Mouse (Mus musculus): Measurements from ENCODE around the gene Fgfr2.

The Fgfr2 gene

DNA sequence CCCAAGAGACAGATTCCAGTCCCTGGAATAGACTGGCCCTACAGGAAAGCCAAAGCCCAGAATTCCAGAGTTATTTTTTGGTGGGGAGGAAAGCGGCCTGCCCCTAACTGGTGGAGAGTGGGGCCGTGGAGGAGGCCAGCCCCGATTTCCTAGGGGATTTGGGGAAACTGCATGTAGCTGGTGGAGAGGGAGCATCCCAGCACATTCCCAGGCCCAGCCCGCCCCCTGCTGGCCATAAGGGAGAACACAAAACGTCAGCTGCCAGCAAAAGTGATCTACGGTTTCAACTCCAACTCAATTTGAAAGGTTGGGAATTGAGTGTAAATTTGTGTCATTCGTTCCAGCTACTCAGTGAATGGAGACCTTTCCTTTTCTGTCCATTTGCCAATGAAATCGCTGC is 909.7 kb downstream of the Fgfr2 start:
- DNase-seq (ENCODE audit: low spot score): no peak

DNA sequence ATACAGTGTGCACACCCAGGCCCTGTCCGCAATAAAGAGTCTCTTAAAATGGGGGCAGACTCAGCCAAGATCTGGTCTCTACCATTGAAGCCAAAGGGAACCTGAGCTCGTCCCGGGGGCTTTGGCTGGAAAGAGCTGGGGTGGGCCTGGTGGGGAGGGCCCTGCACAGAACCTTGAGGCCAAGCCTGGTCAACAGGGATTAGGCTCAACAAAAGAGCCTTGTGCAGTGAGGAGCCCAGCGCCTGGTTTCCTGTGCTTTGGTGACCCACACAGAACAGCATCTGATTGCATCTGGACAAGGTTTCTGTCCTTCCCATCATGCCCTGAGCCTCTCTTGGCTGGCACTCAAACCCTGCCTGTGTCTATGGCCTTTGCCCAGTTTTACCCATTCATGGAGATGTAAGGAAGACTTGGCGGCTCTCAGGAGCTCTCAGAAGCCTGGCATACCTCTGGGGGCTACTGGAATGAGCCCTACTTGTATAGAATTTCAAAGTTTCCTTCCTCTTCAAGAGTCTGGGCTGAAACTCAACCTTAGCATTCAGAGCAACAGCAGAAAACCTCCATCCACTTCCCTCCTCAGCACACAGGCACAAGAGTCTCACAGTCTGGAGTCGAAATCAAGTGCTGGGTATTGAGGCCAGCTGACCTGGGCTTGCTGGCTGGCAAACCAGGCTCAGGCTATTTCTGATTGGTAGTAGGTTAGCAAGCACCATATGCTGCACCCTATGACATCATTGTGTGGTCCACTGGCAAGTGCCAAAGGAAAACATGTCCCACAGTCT is 911.0 kb downstream of the Fgfr2 start:
- no peak for DNase-seq (ENCODE audit: low spot score)

DNA sequence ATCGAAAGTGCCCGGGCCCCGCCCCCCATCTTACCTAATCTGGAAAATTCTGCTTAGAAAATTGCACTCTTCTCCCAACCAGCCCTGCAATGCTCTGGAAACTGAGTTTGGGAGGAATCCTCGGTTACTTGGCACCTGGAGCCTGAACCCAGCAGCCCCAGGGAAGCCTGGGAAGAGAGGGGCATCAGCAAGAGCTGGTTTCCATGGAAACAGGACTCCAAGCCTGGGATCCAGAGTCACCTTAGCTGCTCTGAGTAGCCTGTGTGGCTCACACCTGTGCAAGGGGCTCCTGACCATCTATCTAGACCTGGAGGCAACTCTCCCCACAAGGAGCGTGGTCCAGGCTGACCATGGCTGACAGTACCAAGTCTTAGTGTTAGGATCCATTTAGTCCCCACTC is 912.5 kb downstream of the Fgfr2 start:
- no peak for DNase-seq (ENCODE audit: low spot score)

DNA sequence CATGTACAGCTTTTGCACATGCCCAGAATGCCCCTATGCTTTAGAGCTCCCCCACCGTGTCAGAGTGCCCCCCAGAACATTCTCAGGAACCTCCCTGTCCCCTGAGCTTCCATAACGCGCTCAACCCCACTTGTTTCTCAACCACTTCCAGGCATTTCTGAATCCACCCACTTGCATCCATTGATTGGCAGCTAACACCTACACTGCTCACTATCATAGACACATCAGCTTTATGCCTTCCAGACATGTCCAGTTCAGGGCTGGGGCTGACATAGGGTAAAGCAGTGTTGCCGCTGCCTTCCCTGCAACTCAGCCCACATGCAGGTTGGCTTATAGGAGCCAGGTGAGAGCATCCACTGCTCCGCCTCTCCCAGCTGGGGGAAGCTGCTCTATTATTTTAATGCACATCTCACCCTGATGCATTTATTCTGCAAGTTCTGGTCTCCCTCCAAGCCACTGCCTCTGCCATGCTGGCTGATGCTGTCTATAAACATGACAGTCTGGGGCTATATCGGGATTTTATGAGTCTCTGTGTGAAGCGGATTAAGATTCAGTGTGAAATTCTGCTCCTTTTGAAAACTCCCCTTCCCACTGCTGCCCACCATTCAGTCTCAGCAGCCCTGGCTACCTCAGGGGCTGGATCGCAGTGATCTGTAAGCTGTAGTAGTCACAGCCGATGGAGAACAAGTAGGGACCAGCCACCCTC is 914.1 kb downstream of the Fgfr2 start:
- DNase-seq (ENCODE audit: low spot score): no peak

DNA sequence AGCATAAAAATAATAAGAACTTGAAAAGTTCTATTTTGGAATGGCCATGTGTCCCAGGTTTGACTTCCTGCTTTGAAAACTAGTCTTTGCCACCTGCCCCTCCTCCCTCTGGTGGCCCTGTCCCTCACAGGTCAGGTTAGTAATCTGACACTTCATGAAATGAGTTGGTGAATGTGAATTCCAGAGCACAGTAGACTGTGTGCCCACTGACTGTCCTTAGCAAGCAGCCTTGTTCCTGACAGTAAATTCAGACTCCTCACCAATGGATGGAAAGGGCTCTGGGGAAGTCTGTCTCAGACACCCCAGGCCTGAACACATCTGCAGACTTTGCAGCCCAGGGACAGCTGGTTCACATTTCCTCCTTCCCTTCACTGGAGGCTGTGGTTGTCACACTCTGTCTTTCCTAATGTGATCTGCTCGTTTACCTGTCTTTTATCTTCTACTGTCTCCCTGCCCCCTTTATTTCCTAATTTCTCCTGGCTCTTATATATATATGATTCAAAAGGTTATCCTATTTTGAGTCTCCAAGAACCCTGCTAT is 919.0 kb downstream of the Fgfr2 start:
- DNase-seq (ENCODE audit: low spot score): no peak

DNA sequence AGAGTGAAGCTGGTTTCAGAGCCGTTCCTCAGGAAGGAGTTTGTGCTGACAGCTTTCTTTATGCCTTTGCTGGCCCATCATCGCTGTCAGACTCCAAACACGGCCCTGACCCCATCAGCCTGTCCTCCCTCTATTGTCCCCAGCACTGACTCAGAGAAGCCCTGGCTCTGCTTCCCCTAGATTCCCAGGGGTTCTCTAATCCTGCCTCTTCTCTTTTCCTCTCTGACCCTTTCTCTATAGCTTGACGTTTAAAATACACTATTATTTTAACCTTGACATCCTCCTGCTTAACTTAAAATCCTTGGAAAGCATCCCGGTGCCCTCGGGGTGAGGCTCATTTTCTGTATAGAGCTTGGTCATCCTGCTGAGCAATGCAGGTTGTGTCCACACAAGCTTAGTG is 923.5 kb downstream of the Fgfr2 start:
- DNase-seq (ENCODE audit: low spot score): no peak

DNA sequence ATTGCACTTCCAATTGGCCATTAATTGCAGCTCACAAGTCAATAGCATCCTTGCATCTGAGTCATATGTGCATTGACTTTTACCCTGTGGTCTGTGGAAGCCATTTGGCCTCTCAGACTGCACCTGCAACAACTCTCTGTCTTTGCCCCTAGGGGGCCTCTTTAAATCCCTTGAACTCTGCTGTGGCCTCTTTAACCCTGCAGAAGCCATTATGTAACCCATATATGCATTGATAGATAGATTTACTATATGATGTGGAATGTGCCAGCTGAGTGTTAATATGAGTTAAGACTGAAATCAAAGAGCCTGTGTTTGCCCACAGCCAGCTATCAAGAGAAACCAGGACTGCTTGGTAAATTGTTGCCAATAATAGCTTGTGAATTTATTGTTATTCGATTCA is 924.3 kb downstream of the Fgfr2 start:
- DNase-seq (ENCODE audit: low spot score): no peak

DNA sequence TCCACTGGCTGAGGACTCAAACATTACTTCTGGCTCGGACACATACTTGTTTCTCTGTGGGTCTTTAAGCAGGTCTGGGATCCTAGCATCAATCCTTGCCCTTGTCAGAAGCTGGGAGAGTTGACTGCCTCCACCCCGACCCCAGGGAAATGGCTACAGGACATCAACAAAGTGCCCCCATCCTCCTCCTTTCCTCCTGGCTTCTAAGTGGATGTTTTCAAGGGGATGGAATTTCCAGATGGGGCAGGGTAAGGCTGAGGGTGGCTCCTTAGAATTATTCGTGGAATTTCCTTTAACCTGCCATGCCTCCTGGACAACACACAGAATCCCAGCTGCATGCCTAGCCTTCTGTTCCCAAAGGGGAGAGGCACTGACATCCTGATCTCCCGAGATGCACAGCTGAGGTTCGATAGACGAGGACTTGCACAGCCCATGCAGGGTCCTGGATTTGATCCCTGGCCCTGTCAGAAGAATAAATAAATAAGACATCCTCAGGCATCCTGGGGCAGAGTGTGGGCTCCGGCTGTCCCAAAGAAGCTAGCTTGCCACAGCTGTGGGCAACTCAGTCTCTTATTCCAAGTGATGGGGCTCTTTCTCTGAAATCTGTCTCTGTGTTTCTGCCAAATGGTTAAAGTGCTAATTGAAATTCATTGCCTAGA is 925.2 kb downstream of the Fgfr2 start:
- DNase-seq (ENCODE audit: low spot score): no peak

DNA sequence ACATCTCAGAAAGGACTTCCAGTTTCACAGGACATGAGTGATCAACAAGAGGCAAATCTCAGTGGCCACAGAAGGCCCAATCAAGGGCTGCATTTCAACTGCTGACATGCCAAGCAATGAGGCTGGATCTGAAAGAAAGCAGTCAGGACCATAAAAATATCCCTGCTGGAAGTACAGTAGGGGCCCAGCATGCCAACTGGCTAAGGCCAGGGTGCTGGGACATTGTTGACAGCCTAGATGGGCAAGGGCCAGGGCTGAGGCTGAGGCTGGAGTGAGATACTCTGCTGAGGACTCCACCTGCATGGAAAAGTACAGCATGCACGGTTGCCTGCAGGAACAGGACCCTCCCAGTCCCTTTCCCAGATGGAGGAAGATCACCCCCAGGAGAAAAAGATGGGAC is 926.6 kb downstream of the Fgfr2 start:
- DNase-seq (ENCODE audit: low spot score): no peak

DNA sequence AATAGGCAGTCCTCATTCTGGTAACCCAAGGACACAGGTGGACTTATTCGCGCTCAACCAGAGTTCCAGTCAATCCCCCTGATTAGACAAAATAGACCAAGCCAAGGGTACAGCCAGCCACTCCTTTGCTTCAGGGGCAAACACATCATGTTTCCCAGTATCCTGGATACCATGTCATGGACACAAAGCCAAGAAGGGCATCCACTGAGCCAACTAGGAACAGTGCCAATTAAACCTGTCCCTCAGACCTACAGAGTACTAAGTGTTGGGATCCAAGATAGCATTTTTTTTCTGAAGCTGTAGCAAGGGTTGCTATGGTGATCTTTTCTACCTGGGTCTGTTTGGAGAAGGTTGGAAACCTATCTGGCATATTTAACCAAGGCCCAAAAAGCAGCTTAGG is 929.5 kb downstream of the Fgfr2 start:
- no peak for DNase-seq (ENCODE audit: low spot score)

DNA sequence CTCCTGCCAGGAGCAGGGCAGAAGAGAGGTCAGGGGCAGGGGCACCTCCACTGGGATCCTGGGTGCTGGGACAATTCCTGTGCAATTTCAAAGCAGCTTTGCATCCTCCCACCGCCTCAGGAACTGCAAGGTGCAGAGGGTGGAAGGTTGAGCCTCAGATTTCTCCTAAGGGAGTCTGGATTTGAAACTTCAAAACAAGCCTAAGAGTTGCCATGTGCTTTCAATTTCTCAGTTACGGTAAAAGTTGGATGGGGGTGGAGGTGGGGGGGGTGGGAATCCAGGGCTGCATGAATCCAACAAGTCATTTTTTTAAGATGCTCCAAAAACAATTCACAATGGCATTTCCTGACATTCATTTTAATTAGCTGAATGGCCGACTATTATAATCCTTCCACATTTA is 935.7 kb downstream of the Fgfr2 start:
- no peak for DNase-seq (ENCODE audit: low spot score)

DNA sequence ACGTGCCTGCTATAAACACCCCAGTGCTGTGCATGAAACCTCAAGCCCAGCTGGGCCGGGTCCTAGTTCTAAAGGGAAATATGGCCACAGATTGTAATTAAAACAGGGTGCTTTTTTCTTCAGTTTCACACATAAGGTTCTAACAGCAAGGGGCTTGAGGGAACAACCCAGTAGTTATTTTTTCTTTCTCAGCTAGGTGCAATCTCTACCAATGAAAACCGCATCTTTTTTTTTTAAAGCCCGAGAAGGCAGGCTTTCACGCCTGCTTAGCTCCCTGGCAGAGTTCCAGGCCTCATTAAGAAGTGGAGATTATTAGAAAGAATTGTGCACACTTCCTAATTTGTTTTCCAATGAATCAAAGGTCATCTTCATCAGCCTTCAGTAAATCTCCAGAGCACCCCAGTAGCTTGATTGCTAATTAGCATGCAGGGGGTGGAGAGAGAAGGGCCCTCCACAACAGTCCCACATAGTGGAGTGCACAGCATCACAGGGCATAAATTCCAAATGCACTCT is 939.2 kb downstream of the Fgfr2 start:
- DNase-seq (ENCODE audit: low spot score): no peak

DNA sequence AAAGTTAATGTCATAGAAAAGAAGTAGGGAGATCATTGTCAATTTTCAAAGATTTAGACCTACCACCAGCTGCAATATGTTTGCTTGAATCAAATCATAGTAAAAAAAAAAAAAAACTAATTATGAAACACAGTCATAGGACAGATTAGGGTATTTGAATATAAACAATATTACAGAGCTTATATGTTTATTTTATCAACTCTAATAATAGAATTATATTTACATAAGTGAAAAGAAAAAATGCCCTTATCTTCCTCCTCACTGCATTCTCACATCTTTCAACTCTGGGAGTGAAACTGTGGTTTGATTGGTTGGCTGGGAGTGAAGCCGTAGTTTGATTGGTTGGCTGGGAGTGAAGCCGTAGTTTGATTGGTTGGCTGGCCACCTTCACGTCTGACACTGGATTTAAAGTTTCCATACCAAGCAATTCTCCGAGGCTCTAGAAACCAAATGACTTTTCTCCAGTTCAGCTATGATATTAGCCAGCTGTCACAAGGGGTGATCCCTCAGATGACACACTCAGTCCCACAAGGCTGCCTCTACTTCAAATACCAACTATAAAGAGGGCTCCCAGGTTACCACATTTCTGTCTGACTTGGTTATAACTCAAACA is 941.5 kb downstream of the Fgfr2 start:
- DNase-seq (ENCODE audit: low spot score): no peak

DNA sequence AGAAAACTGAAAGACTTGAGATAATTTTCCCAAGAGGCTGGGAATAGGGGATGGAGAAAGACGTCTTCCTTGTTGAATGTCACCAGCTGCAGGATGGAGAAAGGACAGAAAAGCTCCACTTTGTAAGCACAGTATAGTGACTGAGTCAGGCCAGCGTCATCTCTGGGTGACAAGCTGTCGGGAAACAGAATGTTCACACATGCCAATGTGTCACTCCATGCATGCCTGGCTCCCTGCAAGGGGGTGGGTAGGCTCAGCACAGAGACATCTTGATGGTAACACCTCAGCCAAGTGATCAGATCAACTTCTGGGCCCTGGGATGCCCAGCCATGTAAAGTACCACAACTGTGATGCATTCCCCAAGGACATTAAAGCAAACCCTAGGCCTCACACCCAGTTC is 942.1 kb downstream of the Fgfr2 start:
- no peak for DNase-seq (ENCODE audit: low spot score)

DNA sequence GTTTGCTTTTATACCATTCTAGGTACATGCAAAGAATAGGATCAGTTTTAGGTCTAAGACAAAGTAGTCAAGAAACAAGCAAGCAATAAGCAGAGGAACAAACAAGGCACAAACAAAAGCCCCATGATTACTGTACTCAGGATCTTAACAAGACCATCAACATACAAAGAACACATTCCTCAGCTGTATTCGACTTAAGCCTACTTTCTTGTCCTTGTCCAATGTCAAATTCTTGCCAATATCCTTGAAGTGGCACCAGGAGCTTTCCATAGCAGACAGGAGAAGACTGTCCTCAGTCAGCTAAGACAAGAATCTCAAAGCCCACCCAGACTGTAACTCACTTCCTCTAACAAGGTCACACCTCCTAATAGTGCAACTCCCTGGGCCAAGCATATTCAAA is 944.1 kb downstream of the Fgfr2 start:
- DNase-seq (ENCODE audit: low spot score): no peak

DNA sequence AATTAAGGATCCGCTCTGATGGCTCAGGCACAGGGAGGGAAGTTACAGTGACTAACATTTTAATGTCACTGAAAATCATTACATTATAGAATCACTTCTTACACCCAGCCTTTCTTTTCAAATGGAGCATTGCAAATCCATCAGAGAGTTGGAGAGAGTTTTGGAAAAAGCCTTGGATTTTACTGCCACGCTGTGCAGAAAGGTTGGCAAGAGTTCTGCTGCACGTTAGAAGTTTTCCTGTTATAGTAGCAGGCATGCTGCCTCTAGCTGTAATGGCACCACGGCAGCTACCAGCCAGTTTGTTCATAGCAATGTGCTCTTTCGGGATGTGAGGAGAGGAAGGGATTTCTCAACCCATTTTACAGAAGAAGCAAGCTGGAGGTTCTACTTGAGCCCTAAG is 948.4 kb downstream of the Fgfr2 start:
- no peak for DNase-seq (ENCODE audit: low spot score)

DNA sequence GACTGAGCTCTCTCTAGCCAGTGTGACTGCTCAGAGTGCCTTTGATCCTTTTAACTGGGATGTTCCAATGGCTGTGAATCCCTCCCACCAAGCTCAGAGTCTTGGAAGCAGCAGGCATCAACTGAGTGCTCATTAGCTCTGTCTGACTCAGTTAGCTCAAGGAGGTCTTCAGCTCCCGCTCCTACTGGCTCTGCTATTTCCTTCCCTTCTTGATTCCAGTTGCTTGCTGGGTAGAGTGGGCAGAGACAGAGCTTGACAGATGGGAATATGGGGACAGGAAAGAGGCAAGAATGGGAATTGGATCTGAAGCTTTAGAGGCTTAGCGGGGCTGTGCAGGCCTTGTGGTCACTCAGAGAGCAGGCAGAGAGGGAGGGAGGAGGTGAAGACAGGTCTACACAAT is 948.9 kb downstream of the Fgfr2 start:
- no peak for DNase-seq (ENCODE audit: low spot score)

DNA sequence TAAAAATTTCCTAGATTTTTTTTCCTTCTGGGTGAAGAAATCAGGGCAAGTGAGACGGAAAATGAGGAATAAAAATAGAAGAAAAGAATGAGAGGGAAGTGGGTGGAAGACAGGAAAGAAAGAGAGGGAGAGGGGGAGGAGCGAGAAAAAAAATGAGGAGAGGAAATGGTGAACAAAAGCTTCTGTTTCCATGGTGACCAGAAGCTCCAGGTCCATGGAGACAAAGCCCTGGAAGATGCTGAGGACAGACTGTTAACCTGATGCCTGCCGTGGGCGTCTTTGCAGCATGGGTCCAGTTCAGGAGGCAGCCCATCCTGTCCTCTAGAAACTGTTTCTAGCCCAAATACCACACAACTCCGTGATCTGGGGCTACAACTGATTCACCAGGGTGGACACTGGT is 950.9 kb downstream of the Fgfr2 start:
- no peak for DNase-seq (ENCODE audit: low spot score)

DNA sequence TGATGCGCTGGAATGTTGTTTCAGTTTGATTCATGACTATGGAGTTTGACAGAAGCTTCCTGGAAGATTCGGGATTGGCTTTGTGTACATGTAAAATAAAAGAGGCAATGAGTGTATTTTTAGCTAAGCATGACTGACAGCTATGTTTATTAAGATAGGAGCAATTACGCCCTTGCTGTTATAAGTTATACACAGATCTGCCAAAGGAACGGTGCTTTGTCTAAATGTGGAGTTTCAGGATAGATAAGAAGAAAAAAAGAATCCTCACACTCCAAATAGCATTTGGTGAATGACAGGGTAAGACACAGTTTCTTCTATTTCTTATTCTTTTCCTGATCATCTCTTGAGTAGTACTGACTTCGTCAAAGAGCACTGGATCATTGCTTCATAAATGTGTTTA is 951.4 kb downstream of the Fgfr2 start:
- DNase-seq (ENCODE audit: low spot score): no peak

DNA sequence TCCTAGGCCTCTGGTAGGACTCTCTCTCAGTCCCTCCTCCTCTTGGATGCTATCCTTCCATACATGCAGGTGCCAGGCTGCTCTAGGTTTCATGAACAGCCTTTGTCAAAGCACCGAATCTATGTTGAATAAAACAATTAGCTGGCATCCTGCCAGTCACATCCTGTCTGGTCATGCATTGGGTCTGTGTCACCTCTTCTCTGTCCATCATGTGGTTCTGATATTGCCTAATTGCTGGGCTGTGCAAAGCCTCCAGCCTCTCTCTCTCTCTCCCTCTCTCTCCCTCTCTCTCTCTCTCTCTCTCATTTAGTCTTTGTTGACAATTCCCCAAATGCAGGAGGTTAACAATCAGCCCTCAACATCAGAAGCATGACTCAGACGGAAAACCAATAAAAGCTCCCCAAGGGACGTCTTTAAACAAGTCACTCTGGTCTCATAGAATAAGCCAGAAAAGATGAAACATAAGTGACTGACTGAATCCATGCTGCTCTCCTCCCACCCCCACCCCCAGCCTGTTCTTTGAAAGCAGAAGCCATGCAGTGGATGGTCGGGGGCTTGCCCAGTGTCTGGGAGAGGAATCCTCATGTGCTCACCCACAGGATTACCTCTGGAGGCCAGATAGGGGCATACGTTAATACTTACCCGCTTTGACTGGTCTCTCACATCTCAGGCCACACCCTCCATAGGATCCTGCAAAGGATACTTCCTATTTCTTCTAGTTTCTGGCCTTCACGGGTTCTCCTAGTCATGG is 953.6 kb downstream of the Fgfr2 start:
- DNase-seq (ENCODE audit: low spot score): no peak

DNA sequence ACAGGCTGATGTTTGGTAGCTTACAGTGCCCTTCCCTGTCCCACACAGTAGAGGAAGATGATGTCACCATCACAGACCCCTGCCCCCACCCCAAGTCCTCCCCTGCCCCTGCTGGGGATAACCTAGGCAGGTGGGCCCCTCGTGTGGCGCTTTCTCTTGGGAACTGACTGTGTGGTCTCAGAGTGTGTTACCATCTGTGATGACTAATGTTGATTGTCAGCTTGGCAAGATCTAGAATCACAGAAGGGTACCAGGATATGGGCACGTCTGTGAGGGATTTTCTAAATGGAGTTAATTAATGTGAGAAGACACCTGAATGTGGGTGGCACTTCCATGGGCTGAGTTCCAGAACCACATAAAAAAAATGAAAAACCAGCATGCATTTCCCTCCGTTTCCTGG is 955.9 kb downstream of the Fgfr2 start:
- no peak for DNase-seq (ENCODE audit: low spot score)

DNA sequence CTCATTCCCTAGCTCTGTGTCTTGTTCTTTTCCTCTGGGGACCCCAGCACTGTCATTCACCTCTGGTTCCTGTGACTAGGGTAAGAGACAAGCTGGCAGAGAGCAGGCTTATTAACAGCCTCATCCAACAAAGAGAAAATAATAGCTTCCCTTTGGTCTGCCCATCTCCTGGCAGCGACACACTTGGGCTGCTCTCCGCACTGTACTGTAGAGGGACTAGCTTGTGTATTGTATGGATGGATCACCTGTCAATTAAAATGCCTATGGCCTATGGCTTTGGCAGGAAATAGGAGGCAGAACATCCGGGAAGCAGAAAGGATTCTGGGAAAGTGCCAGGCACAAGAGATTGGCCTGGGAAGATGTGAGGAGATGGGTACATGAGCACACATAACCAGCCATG is 960.9 kb downstream of the Fgfr2 start:
- DNase-seq (ENCODE audit: low spot score): no peak

Measured in spleen, adult 12 weeks (tissue).